Mouse (Mus musculus): ENCODE measurements around the gene Supt6. TPM values are rescaled to one million over a fixed set of nuclear protein-coding genes. Genes with fewer than 3 reads are reported as not detected.

Supt6 gene
- polyA plus RNA-seq, 1 experiment from 2014 or later: 12.9 TPM

DNA sequence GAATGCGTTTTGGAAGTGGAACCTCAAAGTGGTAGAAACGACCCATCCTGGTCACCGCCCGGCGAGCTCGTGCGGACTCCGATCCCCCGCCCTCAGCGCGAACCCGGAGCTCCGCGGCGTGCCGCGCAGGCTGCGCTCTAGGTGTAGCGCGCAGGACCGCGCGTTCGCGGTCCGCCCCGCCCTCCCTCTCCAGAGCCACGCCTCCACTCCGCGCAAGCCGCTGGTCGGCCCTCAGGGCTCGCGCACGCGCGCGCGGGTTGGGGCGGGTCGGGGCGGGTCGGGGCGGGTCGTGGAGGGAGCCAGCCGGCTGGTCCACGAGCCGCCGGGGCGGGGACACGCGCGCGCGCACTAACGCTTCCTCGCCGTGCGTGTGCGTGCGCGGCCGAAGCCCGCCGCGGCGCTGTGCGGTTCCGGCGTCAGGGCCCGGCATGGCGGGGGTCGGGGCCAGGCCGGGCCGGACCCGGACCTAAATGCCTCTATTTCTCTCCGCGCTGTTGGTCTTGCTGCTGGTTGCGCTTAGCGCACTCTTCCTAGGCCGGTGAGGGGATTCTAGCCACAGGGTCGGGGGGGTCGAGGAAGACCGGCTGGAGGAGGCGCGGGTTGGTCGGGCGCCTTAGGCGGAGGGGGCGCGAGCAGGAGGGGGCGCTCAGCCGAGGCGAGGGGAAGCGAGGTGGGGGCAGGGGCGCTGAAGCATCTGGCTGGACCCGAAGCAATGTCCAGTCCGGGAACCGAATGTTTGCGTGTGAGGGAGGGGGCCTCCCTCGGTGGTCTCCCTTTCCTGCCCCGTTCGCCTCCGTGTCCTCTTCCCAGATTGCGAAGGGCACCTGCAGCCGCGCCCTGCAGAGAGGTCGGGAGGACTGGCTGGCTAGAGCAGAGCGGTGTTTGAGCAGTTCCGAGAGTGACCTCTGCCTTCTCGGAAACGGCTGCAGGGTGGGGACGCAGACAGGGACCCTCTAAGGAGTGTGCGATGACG, 15.9 kb upstream of the Supt6 start, which contains the start of gene 2610507B11Rik:
2610507B11Rik (plus strand) TSS at position 373 of the 973 bp plus-strand sequence.
- H3K27ac ChIP-seq: peak within 1 kb of the TSS; percentile 90
- peak within 1 kb of the TSS; percentile 86 for H3K9ac ChIP-seq
- peak within 1 kb of the TSS; percentile 98 for H3K4me3 ChIP-seq
- WGBS: under 1% methylated on average over 111 of the region's 115 CpGs
- peak within 1 kb of the TSS; percentile 60 for H3K4me2 ChIP-seq
- ATAC-seq (replicated peaks; ENCODE audit: insufficient number of reproducible peaks, insufficient read depth, low FRiP score, low read depth): peak; percentile 98
- H3K36me3 ChIP-seq: peaks cover 33% of the 10 kb centered on the region
- peaks cover 10% of the 10 kb centered on the region; the same call in 1 of the 2 replicates for H3K27me3 ChIP-seq
- H3K4me1 ChIP-seq (replicated peaks): peaks cover 13% of the 10 kb centered on the region
- H3K9me3 ChIP-seq (replicated peaks): no peaks in the 10 kb centered on the region

DNA sequence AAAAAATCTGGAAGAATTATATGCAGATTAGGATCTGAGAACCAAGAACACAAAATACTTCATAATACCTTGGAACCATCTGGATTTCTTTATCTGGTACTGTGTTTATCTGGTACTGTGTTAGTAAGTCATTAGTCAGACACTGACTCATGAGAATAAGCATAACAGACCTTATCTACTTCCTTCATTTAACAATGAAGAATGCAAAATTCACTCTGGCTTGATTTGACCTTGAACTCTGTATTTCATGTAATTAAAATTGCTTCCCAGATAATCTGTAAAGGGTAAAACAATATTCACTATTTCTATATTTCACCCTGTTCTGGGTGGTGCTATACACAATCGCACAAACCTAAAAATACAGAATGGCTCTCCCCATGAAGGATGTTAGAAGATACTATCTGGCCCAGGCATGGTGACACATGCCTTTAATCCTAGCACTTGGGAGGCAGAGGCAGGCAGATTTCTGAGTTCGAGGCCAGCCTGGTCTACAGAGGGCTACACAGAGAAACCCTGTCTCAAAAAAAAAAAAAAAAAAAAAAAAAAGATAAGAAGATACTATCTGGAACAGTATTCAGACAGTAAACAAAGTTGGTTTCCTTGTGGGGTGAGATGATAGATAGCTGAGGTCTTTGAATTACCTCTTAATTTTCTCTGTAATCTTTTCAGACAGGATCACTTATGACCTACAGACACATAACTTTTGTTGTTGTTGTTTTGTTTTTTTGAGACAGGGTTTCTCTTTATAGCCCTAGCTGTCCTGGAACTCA, 14.9 kb upstream of the Supt6 start:
- ATAC-seq (replicated peaks; ENCODE audit: insufficient number of reproducible peaks, insufficient read depth, low FRiP score, low read depth): no peak
- whole genome bisulfite sequencing: 93% methylated on average over 2 of the region's 2 CpGs

DNA sequence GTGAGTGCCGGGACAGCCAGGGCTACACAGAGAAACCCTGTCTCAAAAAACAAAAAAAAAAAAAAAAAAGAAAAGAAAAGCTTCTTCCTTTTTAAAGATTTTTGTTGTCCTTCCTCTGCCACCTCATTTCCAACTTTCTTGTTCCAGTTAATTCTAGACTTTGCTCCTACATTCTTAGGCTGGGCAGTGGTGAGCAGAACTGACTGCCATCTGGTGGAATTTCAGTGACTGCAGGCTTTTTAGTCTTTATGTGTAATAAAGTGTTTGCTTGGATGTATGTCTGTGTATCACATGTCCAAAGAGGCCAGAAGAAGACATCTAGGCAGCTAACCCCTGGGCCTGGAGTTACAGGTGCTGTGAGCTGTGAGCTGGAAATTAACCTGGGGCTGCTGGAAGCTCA, 10.8 kb upstream of the Supt6 start:
- Histone ChIP-seq H3K27me3 (peaks cover 10% of the 10 kb centered on the region; the same call in 1 of the 2 replicates), H3K27ac (no peak overlapping the region), H3K4me2 (no peak overlapping the region), H3K4me1 (replicated peaks) (no peaks in the 10 kb centered on the region), H3K36me3 (peaks cover 30% of the 10 kb centered on the region), H3K9ac (no peak overlapping the region), H3K9me3 (replicated peaks) (no peaks in the 10 kb centered on the region), H3K4me3 (no peak overlapping the region)
- no peak for ATAC-seq (replicated peaks; ENCODE audit: insufficient number of reproducible peaks, insufficient read depth, low FRiP score, low read depth)
- 77% methylated on average over 1 of the region's 1 CpGs for WGBS

More for the DNA sequence above, 14.9 kb upstream of the Supt6 start:
- Histone ChIP-seq H3K4me1 (replicated peaks) (peaks cover 13% of the 10 kb centered on the region), H3K4me3 (peak overlapping the region; percentile 98), H3K4me2 (peak overlapping the region; percentile 60), H3K9ac (no peak overlapping the region), H3K36me3 (peaks cover 24% of the 10 kb centered on the region), H3K27ac (no peak overlapping the region), H3K27me3 (peaks cover 10% of the 10 kb centered on the region; the same call in 1 of the 2 replicates), H3K9me3 (replicated peaks) (no peaks in the 10 kb centered on the region)

DNA sequence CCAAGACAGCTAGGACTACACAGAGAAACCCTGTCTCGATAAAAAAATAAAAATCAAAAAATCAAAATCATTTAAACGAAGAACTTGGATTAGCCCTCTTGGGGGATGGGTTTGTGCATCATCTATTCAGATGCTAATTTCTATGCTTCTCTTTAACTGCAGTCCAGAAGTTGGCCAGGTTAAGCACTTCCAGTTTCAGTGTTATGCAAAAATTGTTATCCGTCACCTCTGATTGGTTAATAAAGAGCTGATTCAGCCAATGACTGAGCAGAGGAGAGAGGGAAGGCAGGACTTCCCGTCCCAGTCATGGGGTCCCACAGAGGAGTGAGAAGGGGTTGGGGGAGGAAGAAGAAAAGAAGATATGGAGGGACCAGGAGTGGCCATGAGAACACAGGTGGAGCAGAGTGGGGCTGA, 1.9 kb upstream of the Supt6 start:
- no peaks in the 10 kb centered on the region for H3K27me3 ChIP-seq
- no peak for ATAC-seq (replicated peaks; ENCODE audit: insufficient number of reproducible peaks, insufficient read depth, low FRiP score, low read depth)
- no peak overlapping the region for H3K4me3 ChIP-seq
- no peaks in the 10 kb centered on the region for H3K9me3 ChIP-seq (replicated peaks)
- peak overlapping the region; percentile 2; the same call in 1 of the 2 replicates for H3K4me2 ChIP-seq
- H3K9ac ChIP-seq: no peak overlapping the region
- H3K4me1 ChIP-seq (replicated peaks): peaks cover 29% of the 10 kb centered on the region
- WGBS: 68% methylated on average over 4 of the region's 4 CpGs
- peaks cover 25% of the 10 kb centered on the region for H3K36me3 ChIP-seq
- no peak overlapping the region for H3K27ac ChIP-seq

DNA sequence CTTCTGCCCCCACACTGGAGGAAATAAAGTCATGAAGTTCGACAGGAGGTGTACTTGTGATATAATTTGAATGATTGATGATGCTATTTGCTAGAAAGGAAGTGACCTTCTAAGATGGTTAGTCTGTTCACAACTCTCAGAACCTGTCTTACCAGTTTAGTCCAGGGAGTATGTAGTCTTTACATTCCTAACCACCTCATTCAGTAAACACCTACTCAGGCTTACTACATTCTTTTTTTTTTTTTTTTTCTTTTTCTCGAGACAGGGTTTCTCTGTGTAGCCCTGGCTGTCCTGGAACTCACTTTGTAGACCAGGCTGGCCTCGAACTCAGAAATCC, 1.2 kb upstream of the Supt6 start:
- WGBS: 65% methylated on average over 3 of the region's 3 CpGs
- Histone ChIP-seq H3K4me1 (replicated peaks) (peaks cover 29% of the 10 kb centered on the region), H3K27ac (no peak overlapping the region), H3K9ac (no peak overlapping the region), H3K4me3 (peak overlapping the region; percentile 99; the same call in 1 of the 2 replicates), H3K27me3 (no peaks in the 10 kb centered on the region), H3K36me3 (peaks cover 18% of the 10 kb centered on the region), H3K4me2 (peak overlapping the region; percentile 82), H3K9me3 (replicated peaks) (no peaks in the 10 kb centered on the region)
- ATAC-seq (replicated peaks; ENCODE audit: insufficient number of reproducible peaks, insufficient read depth, low FRiP score, low read depth): no peak

DNA sequence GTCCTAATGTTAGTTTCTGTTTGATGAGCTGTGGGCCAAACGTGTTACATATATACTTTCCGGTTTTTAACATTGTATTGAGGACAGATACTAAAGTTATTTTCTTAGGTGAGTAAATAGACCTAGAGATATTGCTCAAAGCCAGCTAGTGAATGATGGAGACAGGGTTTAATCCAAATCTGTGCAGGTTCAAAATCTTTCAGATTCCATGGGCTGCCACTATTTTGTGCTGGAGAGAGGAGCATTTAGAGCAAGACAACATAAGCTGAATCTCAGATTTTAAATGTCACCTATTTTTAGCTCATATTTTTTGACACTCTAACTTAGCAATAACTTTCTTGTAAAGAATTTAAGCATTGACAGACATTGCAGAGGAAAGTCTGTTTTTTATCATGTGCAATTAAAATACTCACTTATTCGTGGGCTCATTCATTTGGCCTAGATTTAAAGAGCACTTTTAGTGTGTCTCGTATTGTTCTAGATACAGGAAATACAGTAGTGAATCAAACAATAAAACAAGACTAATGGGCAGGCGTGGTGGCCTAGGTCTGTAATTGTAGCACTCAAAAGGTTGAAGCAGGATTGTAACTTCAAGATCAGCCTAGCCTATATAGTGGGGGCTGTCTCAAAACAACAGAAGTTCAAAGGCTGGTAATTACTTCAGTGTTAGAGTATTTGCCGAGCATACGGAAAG, 678 bp upstream of the Supt6 start:
- Histone ChIP-seq H3K4me1 (replicated peaks) (peaks cover 30% of the 10 kb centered on the region), H3K4me2 (peak overlapping the region; percentile 82), H3K36me3 (peaks cover 14% of the 10 kb centered on the region), H3K9me3 (replicated peaks) (no peaks in the 10 kb centered on the region), H3K27me3 (no peaks in the 10 kb centered on the region), H3K27ac (peak overlapping the region; percentile 98), H3K9ac (peak overlapping the region; percentile 97), H3K4me3 (peak overlapping the region; percentile 99)
- ATAC-seq (replicated peaks; ENCODE audit: insufficient number of reproducible peaks, insufficient read depth, low FRiP score, low read depth): no peak
- WGBS: 40% methylated on average over 7 of the region's 7 CpGs

DNA sequence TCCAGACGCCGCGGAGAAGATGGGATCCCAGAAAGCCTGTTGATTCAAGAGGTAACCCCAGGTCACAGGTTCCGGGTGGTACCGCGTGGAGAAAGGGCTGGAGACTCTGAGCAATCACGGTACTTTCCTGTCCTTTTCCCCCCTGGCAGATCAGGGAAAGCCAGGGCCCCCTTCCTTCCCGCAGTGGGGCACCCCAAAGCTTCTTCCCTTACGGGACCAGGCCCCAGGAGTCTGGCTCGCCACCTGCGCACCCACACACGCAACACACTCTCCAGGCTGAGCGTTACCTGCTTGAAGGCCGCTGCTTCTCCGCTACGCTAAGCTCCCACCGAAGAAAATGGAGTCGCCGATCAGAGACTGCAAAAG, 543 bp downstream of the Supt6 start:
- H3K27ac ChIP-seq: peak overlapping the region; percentile 98
- H3K27me3 ChIP-seq: no peaks in the 10 kb centered on the region
- 0% methylated on average over 19 of the region's 19 CpGs for WGBS
- peak; percentile 3; the same call in 1 of the 2 replicates for ATAC-seq (replicated peaks; ENCODE audit: insufficient number of reproducible peaks, insufficient read depth, low FRiP score, low read depth)
- peaks cover 37% of the 10 kb centered on the region for H3K4me1 ChIP-seq (replicated peaks)
- peaks cover 6% of the 10 kb centered on the region for H3K36me3 ChIP-seq
- H3K4me2 ChIP-seq: peak overlapping the region; percentile 82
- H3K9ac ChIP-seq: peak overlapping the region; percentile 97
- H3K4me3 ChIP-seq: peak overlapping the region; percentile 99
- no peaks in the 10 kb centered on the region for H3K9me3 ChIP-seq (replicated peaks)

DNA sequence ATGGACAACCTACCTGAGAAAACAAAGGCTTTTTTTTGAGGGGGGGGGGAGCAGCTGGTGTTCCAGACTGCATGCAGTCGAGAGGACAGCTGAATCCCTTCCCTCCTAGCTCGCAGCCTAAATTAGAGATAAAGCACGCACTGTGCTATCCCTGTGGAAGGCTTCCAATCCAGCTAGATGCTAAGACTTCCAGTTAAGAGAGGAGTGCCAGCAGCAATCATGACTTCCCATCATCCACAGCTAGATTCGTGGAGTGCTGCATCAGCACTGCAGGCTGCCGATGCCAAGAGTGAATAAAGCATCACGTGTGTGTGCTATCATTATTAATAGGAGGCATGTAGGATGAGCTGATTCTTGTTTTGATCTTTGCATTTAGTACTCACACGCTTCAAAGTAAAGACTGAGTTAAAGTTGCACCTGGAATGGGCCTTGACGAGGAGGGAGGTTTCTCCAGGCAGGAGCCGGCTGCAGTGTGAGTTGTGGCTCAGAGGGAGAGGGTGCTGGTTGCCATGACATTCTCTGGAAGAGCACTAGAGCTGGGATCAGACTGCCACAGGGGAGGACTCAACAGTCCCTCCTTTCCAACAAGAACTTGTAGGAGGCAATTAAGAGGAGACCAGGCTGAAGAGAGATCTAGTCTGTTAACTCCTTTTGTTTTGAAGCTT, 5.5 kb downstream of the Supt6 start:
- H3K4me1 ChIP-seq (replicated peaks): peaks cover 22% of the 10 kb centered on the region
- H3K4me3 ChIP-seq: no peak overlapping the region
- no peak overlapping the region for H3K4me2 ChIP-seq
- WGBS: 73% methylated on average over 9 of the region's 9 CpGs
- H3K36me3 ChIP-seq: peaks cover 10% of the 10 kb centered on the region
- no peak for ATAC-seq (replicated peaks; ENCODE audit: insufficient number of reproducible peaks, insufficient read depth, low FRiP score, low read depth)
- no peaks in the 10 kb centered on the region for H3K9me3 ChIP-seq (replicated peaks)
- no peak overlapping the region for H3K9ac ChIP-seq
- H3K27ac ChIP-seq: no peak overlapping the region
- no peaks in the 10 kb centered on the region for H3K27me3 ChIP-seq

DNA sequence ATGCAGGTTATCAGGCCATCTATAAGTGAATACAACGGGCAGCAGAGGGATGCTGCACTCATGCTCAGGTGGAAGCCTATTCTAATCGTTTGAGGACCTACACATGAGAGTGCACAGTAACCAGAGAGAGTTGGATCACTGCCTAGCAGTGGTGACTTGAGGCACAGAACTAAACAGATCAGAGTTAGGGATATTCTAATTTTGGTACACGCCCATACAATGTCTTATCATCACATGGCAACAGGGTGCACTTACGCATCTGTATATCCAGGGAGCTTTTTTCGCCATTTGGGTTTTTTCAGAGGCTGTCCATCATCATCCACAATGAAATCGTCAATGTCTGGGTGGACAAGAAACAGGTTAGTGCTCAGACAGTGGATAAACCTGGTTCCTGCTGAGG, 14.3 kb downstream of the Supt6 start:
- Histone ChIP-seq H3K27ac (no peak overlapping the region), H3K9ac (no peak overlapping the region), H3K9me3 (replicated peaks) (no peaks in the 10 kb centered on the region), H3K27me3 (no peaks in the 10 kb centered on the region), H3K4me2 (no peak overlapping the region), H3K36me3 (peaks cover 69% of the 10 kb centered on the region), H3K4me1 (replicated peaks) (no peaks in the 10 kb centered on the region), H3K4me3 (no peak overlapping the region)
- 89% methylated on average over 6 of the region's 6 CpGs for WGBS
- ATAC-seq (replicated peaks; ENCODE audit: insufficient number of reproducible peaks, insufficient read depth, low FRiP score, low read depth): no peak

DNA sequence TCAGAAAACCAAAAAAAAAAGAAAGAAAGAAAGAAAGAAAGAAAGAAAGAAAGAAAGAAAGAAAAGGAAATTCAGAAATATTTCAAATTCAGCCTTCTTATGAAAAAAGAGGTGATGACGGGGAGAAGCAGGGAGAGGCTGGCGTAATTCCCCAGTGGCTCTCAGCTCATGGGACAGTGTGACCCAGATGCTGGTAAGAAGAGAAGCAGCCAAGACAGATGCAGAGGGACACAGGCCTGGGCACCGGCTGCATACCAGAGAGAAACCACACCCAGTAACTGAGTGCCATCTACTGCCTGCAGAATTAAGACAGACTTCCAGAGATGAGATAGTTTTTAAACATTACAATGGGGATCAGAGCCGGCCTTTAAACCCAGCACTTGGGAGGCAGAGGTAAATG, 22.2 kb downstream of the Supt6 start:
- H3K36me3 ChIP-seq: peaks cover 96% of the 10 kb centered on the region
- 88% methylated on average over 4 of the region's 4 CpGs for WGBS

More for the DNA sequence above, 22.2 kb downstream of the Supt6 start:
- no peak for ATAC-seq (replicated peaks; ENCODE audit: insufficient number of reproducible peaks, insufficient read depth, low FRiP score, low read depth)
- H3K4me1 ChIP-seq (replicated peaks): no peaks in the 10 kb centered on the region
- no peaks in the 10 kb centered on the region for H3K9me3 ChIP-seq (replicated peaks)
- H3K27me3 ChIP-seq: no peaks in the 10 kb centered on the region
- H3K27ac ChIP-seq: no peak overlapping the region
- no peak overlapping the region for H3K9ac ChIP-seq
- no peak overlapping the region for H3K4me3 ChIP-seq
- no peak overlapping the region for H3K4me2 ChIP-seq

Measured in heart, embryonic 15.5 days (tissue).